Mouse (Mus musculus) lung, postnatal 25 days (tissue): ENCODE measurements around the gene Grin2c.
A peak's percentile ranks its signal among the peaks of the same experiment; 100 is the strongest.

Experiments used
- DNase-seq: peaks from one replicate; pipeline ENCODE4 v3.0.0; 2022; ENCODE audit warnings: low spot score

The Grin2c gene

GRCm38 (mm10) chr11:115267061-115267883 lies at the start of gene Grin2c:
Gene Grin2c (minus strand): TSS chr11:115267243.
- no peak for DNase-seq

GRCm38 (mm10) chr11:115314249-115314648 lies 47.2 kb upstream of the Grin2c start:
- DNase-seq: no peak

GRCm38 (mm10) chr11:115308781-115309180 lies 41.7 kb upstream of the Grin2c start:
- DNase-seq: no peak

- DNase-seq: no peak
Observed at GRCm38 (mm10) chr11:115306863-115307262, 39.8 kb upstream of the Grin2c start, which contains the start of gene Otop2. Gene Otop2 (plus strand): TSS chr11:115307163.

GRCm38 (mm10) chr11:115303167-115303566 lies 36.1 kb upstream of the Grin2c start:
- DNase-seq: no peak

GRCm38 (mm10) chr11:115301351-115301750 lies 34.3 kb upstream of the Grin2c start:
- no peak for DNase-seq

- no peak for DNase-seq
Observed at GRCm38 (mm10) chr11:115300745-115301144, 33.7 kb upstream of the Grin2c start.

GRCm38 (mm10) chr11:115298160-115298559 lies 31.1 kb upstream of the Grin2c start:
- DNase-seq: no peak

- DNase-seq: peak; percentile 35
Observed at GRCm38 (mm10) chr11:115297214-115297826, 30.3 kb upstream of the Grin2c start, which contains the start of gene Fads6. Gene Fads6 (minus strand): TSS chr11:115297663.

GRCm38 (mm10) chr11:115296471-115297210 lies 29.6 kb upstream of the Grin2c start:
- DNase-seq: peak; percentile 24

- no peak for DNase-seq
Observed at GRCm38 (mm10) chr11:115295939-115296338, 28.9 kb upstream of the Grin2c start.

GRCm38 (mm10) chr11:115292631-115293375 lies 25.8 kb upstream of the Grin2c start:
- no peak for DNase-seq

- DNase-seq: no peak
Observed at GRCm38 (mm10) chr11:115291503-115291902, 24.5 kb upstream of the Grin2c start.

GRCm38 (mm10) chr11:115290919-115291318 lies 23.9 kb upstream of the Grin2c start:
- peak; percentile 60 for DNase-seq

- no peak for DNase-seq
Observed at GRCm38 (mm10) chr11:115290314-115290713, 23.3 kb upstream of the Grin2c start.

- no peak for DNase-seq
Observed at GRCm38 (mm10) chr11:115289885-115290284, 22.8 kb upstream of the Grin2c start.

- no peak for DNase-seq
Observed at GRCm38 (mm10) chr11:115288305-115288704, 21.3 kb upstream of the Grin2c start.

GRCm38 (mm10) chr11:115287386-115287785 lies 20.3 kb upstream of the Grin2c start:
- no peak for DNase-seq

- no peak for DNase-seq
Observed at GRCm38 (mm10) chr11:115286201-115286993, 19.4 kb upstream of the Grin2c start.

- no peak for DNase-seq
Observed at GRCm38 (mm10) chr11:115285282-115285681, 18.2 kb upstream of the Grin2c start.
